Mouse (Mus musculus) frontal cortex, adult (tissue): Measurements from ENCODE around the gene Zfp385a.
A peak's percentile ranks its signal among the peaks of the same experiment; 100 is the strongest.

Source experiments
- ATAC-seq: cut with Nextera tagmentation; 2 replicates; pipeline ENCODE4 v1.9.2; 2017; ENCODE audit warnings: mild to moderate bottlenecking, moderate library complexity, mixed read lengths; ENCODE audit not compliant: low TSS enrichment

Zfp385a gene

GRCm38 (mm10) chr15:103363809-103364208 lies 23.9 kb upstream of the Zfp385a start:
- no peak for ATAC-seq

GRCm38 (mm10) chr15:103362950-103363349 lies 23.1 kb upstream of the Zfp385a start:
- ATAC-seq: no peak

GRCm38 (mm10) chr15:103362333-103362732 lies 22.4 kb upstream of the Zfp385a start:
- ATAC-seq: no peak

GRCm38 (mm10) chr15:103361269-103361668 lies 21.4 kb upstream of the Zfp385a start:
- no peak for ATAC-seq

GRCm38 (mm10) chr15:103359869-103360602 lies 20.1 kb upstream of the Zfp385a start:
- peak; percentile 49; the same call in 1 of the 2 replicates for ATAC-seq

DNA sequence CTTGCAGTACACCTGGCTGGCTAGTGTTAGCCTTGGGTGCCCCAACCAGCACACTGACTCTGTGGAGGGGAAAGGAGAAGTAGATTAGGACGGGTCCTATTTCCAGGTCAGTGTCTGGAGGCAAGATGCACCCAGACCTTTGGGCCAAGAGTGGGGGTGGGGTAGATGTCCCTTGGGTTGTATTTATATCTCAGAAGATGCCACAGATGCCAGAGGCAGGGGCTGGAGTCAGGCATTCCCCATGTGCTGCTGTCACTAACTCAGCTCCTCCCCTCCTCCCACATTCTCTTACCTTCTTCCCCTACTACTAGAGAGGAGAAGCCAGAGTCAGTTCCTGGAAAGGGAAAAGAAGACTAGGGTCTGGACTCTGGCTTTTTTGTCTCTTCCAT lies 19.2 kb upstream of the Zfp385a start:
- ATAC-seq: no peak

DNA sequence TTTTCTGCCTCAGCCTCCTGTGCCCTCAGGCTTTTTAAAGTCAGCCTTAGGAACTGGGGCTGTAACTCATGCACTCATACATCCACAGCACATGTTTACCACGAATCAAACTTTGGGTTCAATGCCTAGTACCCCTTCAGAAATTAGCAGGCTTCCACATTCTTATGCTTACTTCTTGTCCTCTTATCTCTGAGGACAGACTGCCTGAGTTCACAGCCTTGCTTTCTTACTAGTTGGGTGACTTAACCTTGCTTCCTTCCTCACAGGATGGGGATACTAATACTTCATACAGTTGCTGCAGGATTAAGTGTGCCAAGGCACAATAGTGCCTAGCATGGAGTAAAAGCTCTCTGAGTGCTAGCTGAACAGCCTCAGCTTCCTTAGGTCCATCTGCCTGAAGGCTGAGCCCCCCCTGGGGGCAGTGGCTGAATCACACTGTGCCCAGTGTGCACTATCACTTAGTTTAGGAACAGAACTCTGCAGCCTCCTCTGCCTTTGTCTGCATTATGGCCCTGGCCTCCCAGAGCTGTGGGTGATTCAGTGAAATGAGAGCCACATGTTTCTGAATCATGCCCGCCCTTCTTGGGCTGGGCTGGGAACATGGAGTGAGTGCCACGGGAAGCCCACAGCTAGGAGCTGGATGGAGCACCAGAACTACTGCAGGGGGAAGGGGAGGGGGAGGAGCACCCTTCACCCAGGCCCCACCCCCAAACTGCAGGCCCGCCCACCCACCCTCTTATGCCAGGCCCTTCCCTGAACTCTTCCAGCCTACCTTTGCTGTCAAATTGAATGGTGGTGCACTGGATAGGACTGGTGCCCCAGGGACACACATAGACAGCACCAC lies 18.6 kb upstream of the Zfp385a start:
- ATAC-seq: peak; percentile 66; the same call in 1 of the 2 replicates

DNA sequence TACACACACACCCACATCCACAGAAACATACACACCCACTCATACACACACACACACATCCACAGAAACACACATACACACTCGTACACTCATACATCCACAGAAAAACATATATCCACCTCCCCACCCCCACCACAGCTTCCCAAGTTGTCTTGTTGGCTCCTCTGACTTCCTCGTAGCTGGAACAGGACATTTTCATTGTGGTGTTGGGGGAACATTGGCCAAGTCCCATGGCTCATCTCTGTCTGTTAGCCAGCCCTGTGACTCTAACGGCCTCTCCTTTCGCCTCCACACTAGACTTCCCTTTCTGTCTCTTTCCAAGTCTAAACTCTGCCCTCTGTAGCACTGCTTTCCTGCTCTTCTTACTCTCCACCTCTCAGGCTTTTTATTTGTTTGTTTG lies 17.9 kb upstream of the Zfp385a start:
- no peak for ATAC-seq

- ATAC-seq: no peak
These were observed 16.2 kb upstream of the Zfp385a start for GRCm38 (mm10) chr15:103356130-103356529.

GRCm38 (mm10) chr15:103355420-103355819 lies 15.5 kb upstream of the Zfp385a start:
- ATAC-seq: no peak

DNA sequence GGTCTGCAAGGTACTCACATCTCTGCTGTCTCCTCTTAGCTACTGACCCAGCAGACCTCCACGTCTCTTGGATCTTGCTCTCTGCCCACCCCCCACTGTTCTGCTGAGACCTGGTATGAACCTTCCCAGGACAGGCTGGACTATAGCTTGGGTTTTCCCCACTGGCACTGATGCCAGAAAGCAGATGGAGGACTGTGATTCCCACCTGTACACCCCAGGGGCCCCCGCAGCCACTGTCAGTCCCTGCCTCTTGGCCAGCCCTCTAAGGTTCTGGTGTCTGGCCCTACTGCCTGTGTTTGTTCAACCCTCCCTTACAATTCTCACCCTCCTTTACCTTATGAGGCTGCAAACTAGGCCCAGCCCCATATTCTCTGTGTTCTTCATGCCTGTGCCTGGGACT lies 14.8 kb upstream of the Zfp385a start:
- no peak for ATAC-seq

DNA sequence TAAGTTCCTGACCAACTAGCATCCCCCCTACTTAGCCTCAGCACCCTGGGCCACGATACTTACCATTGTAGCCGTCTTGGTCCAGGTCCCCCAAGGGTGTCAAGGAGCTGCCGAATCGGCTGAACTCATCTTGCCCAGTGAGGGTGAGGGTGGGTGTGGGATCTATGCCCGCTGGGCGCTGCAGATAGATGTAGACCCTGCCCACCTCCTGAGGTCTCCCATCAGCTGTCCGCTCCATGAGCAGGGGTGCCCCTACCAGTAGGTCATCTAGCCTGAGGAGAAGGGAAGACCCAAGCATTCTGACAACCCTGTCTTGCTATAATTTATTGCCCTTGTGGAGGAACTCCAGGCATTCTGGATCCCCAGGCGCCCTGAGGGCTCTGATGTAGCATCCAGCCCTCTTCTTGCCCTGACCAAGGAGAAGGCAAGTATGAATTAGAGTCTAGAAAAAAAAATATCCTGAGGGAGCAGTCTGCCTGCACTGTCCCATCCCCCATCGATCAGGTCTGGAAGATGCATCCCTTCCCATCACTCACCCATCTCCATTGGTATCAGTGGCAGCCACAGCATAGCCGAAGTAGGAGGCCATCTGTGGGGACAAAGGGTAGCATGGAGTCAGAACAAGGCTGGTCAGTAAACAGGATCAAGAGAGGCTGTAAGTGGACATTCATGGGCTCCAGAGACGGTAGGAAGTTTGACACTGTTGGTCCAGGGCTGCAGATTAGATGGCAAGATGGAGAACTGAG lies 13.8 kb upstream of the Zfp385a start:
- no peak for ATAC-seq

DNA sequence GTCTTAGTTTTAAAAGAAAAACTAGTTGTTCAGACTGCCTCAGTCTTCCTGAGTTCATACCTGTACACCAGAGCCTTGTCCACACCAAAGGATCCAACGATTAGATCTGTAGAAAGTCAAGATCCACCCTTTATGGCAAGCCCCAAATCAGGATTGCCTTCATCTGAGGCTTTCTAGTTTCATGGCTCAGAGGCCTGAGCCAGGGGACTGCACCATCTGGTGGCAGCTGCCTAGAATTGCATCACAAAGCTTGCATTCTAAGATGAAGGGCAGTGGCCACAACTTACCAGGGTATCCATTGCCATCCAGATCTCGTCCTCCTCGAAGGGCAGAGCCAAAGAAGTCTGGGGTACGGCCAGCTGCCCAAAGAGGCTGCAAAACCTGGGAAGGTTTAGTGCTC lies 13.0 kb upstream of the Zfp385a start:
- ATAC-seq: peak; percentile 75

DNA sequence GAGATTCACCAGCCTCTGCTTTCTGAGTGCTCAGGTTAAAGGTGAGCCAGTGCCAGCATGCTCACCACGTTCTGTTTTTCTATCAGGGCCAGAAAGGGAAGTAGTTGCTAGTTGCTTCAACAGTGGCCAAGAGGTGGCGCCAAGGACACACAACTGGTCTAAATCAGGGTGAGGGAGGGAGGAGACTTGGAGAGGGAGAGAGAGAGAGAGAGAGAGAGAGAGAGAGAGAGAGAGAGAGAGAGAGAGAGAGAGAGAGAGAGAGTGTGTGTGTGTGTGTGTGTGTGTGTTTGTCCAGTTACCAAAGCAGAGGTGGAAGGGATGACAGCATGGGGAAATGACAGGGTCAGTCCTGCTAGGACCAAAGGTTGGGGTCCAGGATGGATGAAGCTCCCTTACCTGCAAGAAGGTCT lies 7.4 kb upstream of the Zfp385a start:
- peak; percentile 61 for ATAC-seq

GRCm38 (mm10) chr15:103345789-103346188 lies 5.9 kb upstream of the Zfp385a start:
- ATAC-seq: no peak

DNA sequence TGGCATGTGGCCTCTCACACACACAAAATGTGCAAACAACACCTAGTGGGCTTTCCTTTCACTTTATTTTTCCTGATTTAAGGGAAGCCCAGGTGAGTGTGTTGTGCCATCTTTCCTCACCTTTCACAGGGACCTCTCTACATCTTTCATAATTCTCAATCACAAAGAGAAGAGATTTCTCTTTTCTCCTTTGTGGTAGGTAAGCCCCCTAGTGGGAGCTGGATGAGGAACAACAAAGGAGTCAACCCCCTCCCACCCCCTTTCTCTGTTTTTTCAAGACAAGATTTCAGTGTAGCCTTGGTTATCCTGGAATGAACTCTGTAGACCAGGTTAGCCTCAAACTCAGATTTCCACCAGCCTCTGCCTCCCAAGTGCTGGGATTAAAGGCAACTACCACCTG lies 3.7 kb upstream of the Zfp385a start:
- ATAC-seq: no peak

DNA sequence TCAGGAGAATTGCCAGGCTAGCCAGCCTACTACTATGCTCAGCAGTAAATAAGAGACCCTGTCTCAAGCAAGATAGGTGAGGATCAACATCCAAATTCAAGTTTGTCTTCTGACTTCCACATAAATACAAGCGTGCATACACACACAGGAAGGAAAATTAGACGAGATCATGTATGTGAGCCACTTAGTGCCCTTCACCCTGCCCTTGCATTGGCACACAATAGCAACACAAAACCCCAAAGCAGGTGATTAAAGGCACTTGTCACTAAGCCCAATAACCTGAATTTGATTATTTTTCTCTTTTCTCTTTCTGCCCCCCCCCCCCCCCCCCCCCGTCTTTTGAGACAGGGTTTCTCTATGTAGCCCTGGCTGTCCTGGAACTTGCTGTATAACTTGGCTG lies 3.1 kb upstream of the Zfp385a start:
- ATAC-seq: no peak

GRCm38 (mm10) chr15:103342415-103342814 lies 2.5 kb upstream of the Zfp385a start:
- peak; percentile 50; the same call in 1 of the 2 replicates for ATAC-seq

DNA sequence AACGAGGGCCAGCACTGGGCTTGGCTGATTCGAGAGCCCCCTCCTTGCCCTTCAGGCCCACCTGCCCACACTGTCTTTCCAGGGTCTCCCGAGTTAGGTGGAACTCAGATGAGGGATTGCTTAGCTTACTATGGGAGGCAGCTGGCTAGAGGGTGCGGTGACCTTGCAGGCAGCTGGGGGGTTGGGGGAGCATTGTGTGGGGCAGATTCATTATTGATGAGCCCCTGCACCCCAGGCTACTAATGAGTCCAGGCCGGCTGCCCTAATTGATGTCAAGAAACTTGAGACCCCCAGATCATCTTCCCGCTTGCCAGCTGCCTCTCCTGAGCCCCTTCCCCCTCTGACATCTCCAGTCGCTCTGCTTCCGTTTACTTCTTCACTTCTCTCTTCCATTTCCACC lies 1.7 kb upstream of the Zfp385a start:
- ATAC-seq: no peak

DNA sequence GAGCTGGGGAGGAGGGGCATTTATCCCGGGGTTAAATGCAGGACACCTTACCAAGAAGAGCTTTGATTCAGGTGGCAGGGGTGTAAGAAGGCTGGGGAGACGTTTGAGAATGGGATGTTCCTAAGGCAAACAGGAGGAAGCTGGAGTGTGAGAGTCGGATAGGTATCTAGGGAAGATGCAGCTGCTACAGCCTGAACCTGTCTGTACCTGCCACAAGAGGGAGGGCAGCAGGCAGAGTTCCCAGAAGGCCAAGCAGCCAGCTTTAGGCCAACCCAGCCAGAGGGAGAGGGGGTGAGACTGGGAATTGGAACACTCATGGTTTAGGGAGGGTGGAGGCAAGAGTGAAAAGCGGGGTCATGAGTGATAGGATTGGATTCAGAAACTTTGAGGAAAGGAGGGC lies 893 bp upstream of the Zfp385a start:
- peak; percentile 11; the same call in 1 of the 2 replicates for ATAC-seq

DNA sequence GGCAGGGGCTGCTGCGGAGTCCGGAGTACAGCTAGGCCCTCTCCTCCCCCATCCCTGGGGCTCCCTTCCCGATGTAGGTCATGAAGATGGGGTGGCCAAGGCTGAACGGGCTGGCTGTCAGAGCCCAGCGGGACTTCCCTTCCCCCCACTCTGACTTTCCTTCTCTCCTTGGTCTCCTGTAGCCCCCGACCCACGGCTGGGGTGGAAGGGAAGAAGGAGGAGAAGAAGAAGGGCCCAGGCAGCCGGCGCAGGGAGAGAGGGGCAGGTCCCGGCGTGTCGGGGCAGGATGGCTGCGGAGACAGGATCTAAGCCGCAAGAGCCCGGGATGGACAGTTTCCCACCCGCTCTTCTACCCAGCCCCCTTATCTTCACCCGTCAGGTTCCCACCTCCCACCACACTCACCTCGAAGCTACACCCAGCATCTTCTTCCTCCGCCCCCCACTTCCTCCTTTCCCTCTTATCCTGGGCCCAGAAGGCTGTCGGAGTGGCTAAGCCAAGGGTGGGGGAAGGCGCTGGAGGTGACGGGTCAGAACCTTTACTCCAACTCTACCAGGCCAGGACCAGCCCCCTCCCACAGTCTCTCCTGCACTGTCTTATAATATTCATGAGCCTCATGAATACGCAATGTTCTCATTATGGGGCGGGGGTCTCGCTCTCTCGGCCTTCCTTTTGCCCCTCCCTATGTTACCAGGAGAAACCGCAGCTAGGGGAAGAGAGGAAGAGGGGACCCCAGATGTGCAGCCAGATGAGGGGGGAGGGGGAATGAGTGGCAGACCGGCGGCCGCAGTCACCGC lies 530 bp downstream of the Zfp385a start:
- no peak for ATAC-seq

- ATAC-seq: no peak
These were observed 1.1 kb downstream of the Zfp385a start for GRCm38 (mm10) chr15:103338829-103339165.
